In genomic region chr17:76605237-76605636, GRCm38 (mm10) we compare ENCODE assay signal across 30 mouse cellular contexts.
DNase-seq lines count a peak whose midpoint lies in the region; ATAC-seq and TF ChIP-seq lines count a peak whose summit lies in the region.
"Had no signal": no experiment of that assay in that cellular context is flagged by ENCODE, and none has a peak within 500 bp of the region (broad histone marks: within the 10 kb centered on the region; RNA-seq: fewer than 3 reads in every experiment).

No protein-coding gene starts in this region.

- 40% methylated on average over 1 of the region's 1 CpGs for WGBS in forebrain, postnatal 0 days
- 83% methylated on average over 1 of the region's 1 CpGs for WGBS in forebrain, embryonic 14.5 days
- WGBS in heart, embryonic 11.5 days (ENCODE audit: insufficient replicate concordance), result 83% methylated on average over 1 of the region's 1 CpGs

- peak; percentile 77 for ATAC-seq in forebrain, postnatal 0 days
- no peak for ATAC-seq in forebrain, embryonic 14.5 days
- no peak for ATAC-seq in heart, embryonic 11.5 days (replicated peaks; ENCODE audit: insufficient number of reproducible peaks, low FRiP score, low TSS enrichment)
- ATAC-seq: forebrain, embryonic 13.5 days; hindbrain, embryonic 16.5 days; intestine, embryonic 15.5 days; Patski had no signal

- no peaks in the 10 kb centered on the region for H3K27me3 ChIP-seq in forebrain, postnatal 0 days (ENCODE audit: insufficient read depth, low read length)
- no peaks in the 10 kb centered on the region for H3K27me3 ChIP-seq in forebrain, embryonic 14.5 days (replicated peaks; ENCODE audit: control insufficient read depth, insufficient read depth, low read length)
- H3K27me3 ChIP-seq in heart, embryonic 11.5 days (ENCODE audit: control insufficient read depth, insufficient read depth, low read length), result no peaks in the 10 kb centered on the region
- H3K27me3 ChIP-seq: CH12.LX; embryonic facial prominence, embryonic 13.5 days; forebrain, embryonic 13.5 days; heart, embryonic 12.5 days; heart, embryonic 15.5 days; hindbrain, embryonic 13.5 days; intestine, embryonic 15.5 days; Patski had no signal

- no peak overlapping the region for H3K4me2 ChIP-seq in forebrain, postnatal 0 days (ENCODE audit: low read depth)
- no peak overlapping the region for H3K4me2 ChIP-seq in forebrain, embryonic 14.5 days (ENCODE audit: low read length)
- no peak overlapping the region for H3K4me2 ChIP-seq in heart, embryonic 11.5 days
- H3K4me2 ChIP-seq: embryonic facial prominence, embryonic 13.5 days; forebrain, embryonic 13.5 days; heart, embryonic 12.5 days; heart, embryonic 15.5 days; hindbrain, embryonic 13.5 days; intestine, embryonic 15.5 days had no signal

- no peak overlapping the region for H3K4me3 ChIP-seq in forebrain, postnatal 0 days (ENCODE audit: low read depth, low read length)
- no peak overlapping the region for H3K4me3 ChIP-seq in forebrain, embryonic 14.5 days (ENCODE audit: low read depth, low read length)
- H3K4me3 ChIP-seq in heart, embryonic 11.5 days (ENCODE audit: low read depth, low read length), result no peak overlapping the region
- H3K4me3 ChIP-seq: embryonic facial prominence, embryonic 13.5 days; forebrain, embryonic 10.5 days; forebrain, embryonic 13.5 days; gastrocnemius, adult 2 months; heart, embryonic 12.5 days; heart, embryonic 15.5 days; hindbrain, embryonic 10.5 days; hindbrain, embryonic 13.5 days; intestine, embryonic 15.5 days had no signal

- no peak for TF ChIP-seq POLR2A in brain, embryonic 14.5 days (IDR thresholded peaks at IDR 0.05; ENCODE audit: borderline replicate concordance, extremely low read depth, insufficient read depth, insufficient read length, poor library complexity, severe bottlenecking)

- H3K9me3 ChIP-seq in forebrain, postnatal 0 days (ENCODE audit: low read length), result no peaks in the 10 kb centered on the region
- no peaks in the 10 kb centered on the region for H3K9me3 ChIP-seq in forebrain, embryonic 14.5 days (replicated peaks; ENCODE audit: control insufficient read depth, low read length)
- no peaks in the 10 kb centered on the region for H3K9me3 ChIP-seq in heart, embryonic 11.5 days (replicated peaks; ENCODE audit: control insufficient read depth, low read length)
- H3K9me3 ChIP-seq: embryonic facial prominence, embryonic 13.5 days; forebrain, embryonic 10.5 days; forebrain, embryonic 13.5 days; heart, embryonic 12.5 days; heart, embryonic 15.5 days; hindbrain, embryonic 10.5 days; hindbrain, embryonic 13.5 days; intestine, embryonic 15.5 days had no signal

- H3K27ac ChIP-seq in forebrain, postnatal 0 days (ENCODE audit: low read depth, low read length), result peak overlapping the region; percentile 29; the same call in 1 of the 2 replicates
- no peak overlapping the region for H3K27ac ChIP-seq in forebrain, embryonic 14.5 days (ENCODE audit: low read depth, low read length)
- H3K27ac ChIP-seq in heart, embryonic 11.5 days (ENCODE audit: low read depth, low read length), result no peak overlapping the region
- H3K27ac ChIP-seq: embryonic facial prominence, embryonic 13.5 days; forebrain, embryonic 10.5 days; forebrain, embryonic 13.5 days; gastrocnemius, adult 2 months; heart, embryonic 15.5 days; hindbrain, embryonic 10.5 days; hindbrain, embryonic 13.5 days; intestine, embryonic 15.5 days had no signal

- H3K9ac ChIP-seq in forebrain, postnatal 0 days, result no peak overlapping the region
- no peak overlapping the region for H3K9ac ChIP-seq in forebrain, embryonic 14.5 days (ENCODE audit: low read length)
- H3K9ac ChIP-seq in heart, embryonic 11.5 days (ENCODE audit: low read depth, low read length), result no peak overlapping the region
- H3K9ac ChIP-seq: embryonic facial prominence, embryonic 13.5 days; forebrain, embryonic 13.5 days; heart, embryonic 12.5 days; heart, embryonic 15.5 days; hindbrain, embryonic 13.5 days; intestine, embryonic 15.5 days had no signal

- TF ChIP-seq CTCF in forebrain, postnatal 0 days (IDR thresholded peaks at IDR 0.05; ENCODE audit: low read depth), result no peak
- no peak for TF ChIP-seq CTCF in brain, embryonic 14.5 days (IDR thresholded peaks at IDR 0.05; ENCODE audit: borderline replicate concordance, extremely low read depth, insufficient read depth, insufficient read length)

- no peaks in the 10 kb centered on the region for H3K36me3 ChIP-seq in forebrain, postnatal 0 days (ENCODE audit: insufficient read depth)
- no peaks in the 10 kb centered on the region for H3K36me3 ChIP-seq in forebrain, embryonic 14.5 days (ENCODE audit: control insufficient read depth, insufficient read depth, low read length)
- H3K36me3 ChIP-seq in heart, embryonic 11.5 days (ENCODE audit: control insufficient read depth, insufficient read depth, low read length), result no peaks in the 10 kb centered on the region
- H3K36me3 ChIP-seq: embryonic facial prominence, embryonic 13.5 days; forebrain, embryonic 10.5 days; G1E; heart, embryonic 12.5 days; heart, embryonic 15.5 days; hindbrain, embryonic 10.5 days; hindbrain, embryonic 13.5 days; intestine, embryonic 15.5 days had no signal

- intact Hi-C loops in left cerebral cortex, postnatal 14 days (cut with DNase I), result no loop called here
- intact Hi-C loops in left cerebral cortex, postnatal 36 days (cut with DNase I), result no loop called here

- no peaks in the 10 kb centered on the region for H3K4me1 ChIP-seq in forebrain, postnatal 0 days (ENCODE audit: insufficient read depth)
- no peaks in the 10 kb centered on the region for H3K4me1 ChIP-seq in forebrain, embryonic 14.5 days (ENCODE audit: control insufficient read depth, insufficient read depth, low read length)
- H3K4me1 ChIP-seq in heart, embryonic 11.5 days (ENCODE audit: control insufficient read depth, insufficient read depth, low read length), result no peaks in the 10 kb centered on the region
- H3K4me1 ChIP-seq: embryonic facial prominence, embryonic 13.5 days; forebrain, embryonic 10.5 days; forebrain, embryonic 13.5 days; heart, embryonic 12.5 days; heart, embryonic 15.5 days; hindbrain, embryonic 10.5 days; hindbrain, embryonic 13.5 days; intestine, embryonic 15.5 days had no signal

- DNase-seq in forebrain, postnatal 0 days, result peak; percentile 49
- DNase-seq in forebrain, embryonic 14.5 days (ENCODE audit: low spot score), result no peak
- DNase-seq in left cerebral cortex, postnatal 14 days (ENCODE audit: low spot score in 2 of 2), result peak; percentile 9 to 44
- DNase-seq in left cerebral cortex, postnatal 36 days (ENCODE audit: low spot score in 2 of 2), result no peak
- peak; percentile 23 for DNase-seq in brain, embryonic 14.5 days (ENCODE audit: low read depth)
- DNase-seq: adrenal gland, postnatal 14 days; B cell, adult 2 months; cerebellum, adult 11 months; cerebellum, adult 2 months; cerebellum, adult 9-11 months; cerebellum, postnatal 25 days; gastrocnemius, adult 2 months; gastrocnemius, postnatal 14 days; heart, adult 11 months; heart, postnatal 10 days; heart, postnatal 36 days; kidney, adult 11 months had no signal

Comparison
In these comparisons a context has a peak if more than half of its experiments do, and no peak if none do; other contexts are left out.
1. DNase-seq: peak in forebrain, postnatal 0 days (single experiment), left cerebral cortex, postnatal 14 days (2 of 2) and brain, embryonic 14.5 days (single experiment); none in forebrain, embryonic 14.5 days (single experiment) and left cerebral cortex, postnatal 36 days (0 of 2).